Mouse (Mus musculus) MEL (cell line): ENCODE results near the gene Hoxc4. TPM values are rescaled to one million over a fixed set of nuclear protein-coding genes. Genes with fewer than 3 reads are reported as not detected.

ENCODE experiments used
- DNase-seq: peaks from one replicate; pipeline ENCODE4 v3.0.0; 2011; ENCODE audit warnings: low read depth, low spot score
- H3K27ac ChIP-seq: 2 replicates; pipeline ENCODE4 v1.5.1; 2012; ENCODE audit warnings: low read depth, mild to moderate bottlenecking, control low read depth, low read length, moderate library complexity; ENCODE audit not compliant: control insufficient read depth
- H3K27me3 ChIP-seq, 2 experiments: fragments of 150-350 bp in 1 of 2; sonication (generic) in 1 of 2; 2 replicates each; pipeline ENCODE4 v1.6.1; 2012; ENCODE audit warnings: low read length in 2 of 2, mild to moderate bottlenecking in 2 of 2, improper control_type of control experiment in 1 of 2, moderate library complexity in 1 of 2; ENCODE audit not compliant: insufficient read depth in 2 of 2, control insufficient read depth in 1 of 2
- H3K36me3 ChIP-seq, 2 experiments: 2 replicates each; pipeline ENCODE4 v1.6.1; 2012 to 2014; ENCODE audit warnings: low read length in 2 of 2, improper control_type of control experiment in 1 of 2, inconsistent platforms in 1 of 2, mild to moderate bottlenecking in 1 of 2; ENCODE audit not compliant: insufficient read depth in 2 of 2, control insufficient read depth in 1 of 2
- H3K4me1 ChIP-seq, 2 experiments: fragments of 150-350 bp in 1 of 2; sonication (generic) in 1 of 2; 2 replicates each; pipeline ENCODE4 v1.6.1; 2012; ENCODE audit warnings: low read length in 2 of 2, improper control_type of control experiment in 1 of 2, mild to moderate bottlenecking in 1 of 2; ENCODE audit not compliant: insufficient read depth in 2 of 2, control insufficient read depth in 1 of 2
- H3K4me3 ChIP-seq, 2 experiments: fragments of 150-350 bp in 1 of 2; sonication (generic) in 1 of 2; 2 replicates each; pipeline ENCODE4 v1.5.1; 2012; ENCODE audit warnings: low read depth in 2 of 2, low read length in 2 of 2, mild to moderate bottlenecking in 2 of 2, moderate library complexity in 2 of 2, control low read depth in 1 of 2, improper control_type of control experiment in 1 of 2; ENCODE audit not compliant: control insufficient read depth in 1 of 2, insufficient read depth in 1 of 2
- H3K79me2 ChIP-seq: 2 replicates; pipeline ENCODE4 v1.6.1; 2012; ENCODE audit warnings: mild to moderate bottlenecking, low read length, moderate library complexity; ENCODE audit not compliant: control insufficient read depth, poor library complexity, insufficient read depth
- H3K9ac ChIP-seq: 2 replicates; pipeline ENCODE4 v1.6.1; 2012; ENCODE audit warnings: low read depth, mild to moderate bottlenecking, control low read depth, low read length, moderate library complexity; ENCODE audit not compliant: control insufficient read depth, poor library complexity, severe bottlenecking
- H3K9me3 ChIP-seq: fragments of 150-350 bp; sonication (generic); replicated peaks from 2 replicates; pipeline ENCODE4 v1.6.1; 2012; ENCODE audit warnings: mild to moderate bottlenecking, low read length, improper control_type of control experiment, moderate library complexity; ENCODE audit not compliant: insufficient read depth
- ELF1 ChIP-seq: IDR thresholded peaks from 2 replicates; pipeline ENCODE4 v1.6.1; 2014; ENCODE audit warnings: low read depth, mild to moderate bottlenecking, inconsistent platforms, low read length, improper control_type of control experiment, moderate library complexity
- EP300 ChIP-seq, 2 experiments: IDR thresholded peaks; 2 replicates each; pipeline ENCODE4 v1.6.1; 2011; ENCODE audit warnings: improper control_type of control experiment in 2 of 2, low read length in 2 of 2, low read depth in 1 of 2, mild to moderate bottlenecking in 1 of 2
- ETS1 ChIP-seq: IDR thresholded peaks from 2 replicates; pipeline ENCODE4 v1.6.1; 2012; ENCODE audit warnings: low read depth, mild to moderate bottlenecking, inconsistent platforms, low read length, improper control_type of control experiment, moderate library complexity
- JUND ChIP-seq: IDR thresholded peaks from 2 replicates; pipeline ENCODE4 v1.6.1; 2011; ENCODE audit warnings: low read depth, mild to moderate bottlenecking, improper control_type of control experiment, low read length
- KAT2A ChIP-seq: conservative IDR thresholded peaks from 2 replicates; pipeline ENCODE4 v1.6.1; 2012; ENCODE audit warnings: low read depth, low read length, improper control_type of control experiment, inconsistent platforms
- MAZ ChIP-seq: IDR thresholded peaks from 2 replicates; pipeline ENCODE4 v1.6.1; 2012; ENCODE audit warnings: low read depth, mild to moderate bottlenecking, inconsistent platforms, low read length, improper control_type of control experiment
- MEF2A ChIP-seq: IDR thresholded peaks from 2 replicates; pipeline ENCODE4 v1.6.1; 2014; ENCODE audit warnings: low read depth, mild to moderate bottlenecking, inconsistent platforms, low read length, improper control_type of control experiment; ENCODE audit not compliant: poor library complexity, insufficient replicate concordance, severe bottlenecking; ENCODE audit errors: extremely low read depth
- MXI1 ChIP-seq: IDR thresholded peaks from 2 replicates; pipeline ENCODE4 v1.6.1; 2011; ENCODE audit warnings: mild to moderate bottlenecking, low read depth, low read length, improper control_type of control experiment
- MYC ChIP-seq: IDR thresholded peaks from 2 replicates; pipeline ENCODE4 v1.6.1; 2011; ENCODE audit warnings: low read depth, mild to moderate bottlenecking, low read length, improper control_type of control experiment, moderate library complexity
- NELFE ChIP-seq: IDR thresholded peaks from 2 replicates; pipeline ENCODE4 v1.6.1; 2011; ENCODE audit warnings: low read depth, low read length, improper control_type of control experiment
- POLR2A ChIP-seq, 2 experiments: IDR thresholded peaks; 2 replicates each; pipeline ENCODE4 v1.6.1; 2011 to 2012; ENCODE audit warnings: low read length in 2 of 2, mild to moderate bottlenecking in 2 of 2, control low read depth in 1 of 2, improper control_type of control experiment in 1 of 2, low read depth in 1 of 2, moderate library complexity in 1 of 2; ENCODE audit not compliant: control insufficient read depth in 1 of 2, insufficient read depth in 1 of 2, poor library complexity in 1 of 2
- POLR2AphosphoS2 ChIP-seq: IDR thresholded peaks from 2 replicates; pipeline ENCODE4 v1.6.1; 2011; ENCODE audit warnings: low read length, improper control_type of control experiment
- RCOR1 ChIP-seq: IDR thresholded peaks from 2 replicates; pipeline ENCODE4 v1.6.1; 2012; ENCODE audit warnings: low read depth, mild to moderate bottlenecking, inconsistent platforms, low read length, improper control_type of control experiment
- SIN3A ChIP-seq: IDR thresholded peaks from 2 replicates; pipeline ENCODE4 v1.6.1; 2012; ENCODE audit warnings: low read length, improper control_type of control experiment, inconsistent platforms
- SMC3 ChIP-seq: IDR thresholded peaks from 2 replicates; pipeline ENCODE4 v1.6.1; 2011; ENCODE audit warnings: low read depth, low read length, improper control_type of control experiment
- TAL1 ChIP-seq: IDR thresholded peaks from 2 replicates; pipeline ENCODE4 v1.6.1; 2012; ENCODE audit warnings: mild to moderate bottlenecking, inconsistent platforms, low read length, moderate library complexity, mixed read lengths
- TBP ChIP-seq: IDR thresholded peaks from 2 replicates; pipeline ENCODE4 v1.8.0; 2011; ENCODE audit warnings: low read depth, low read length, improper control_type of control experiment
- UBTF ChIP-seq: IDR thresholded peaks from 2 replicates; pipeline ENCODE4 v1.6.1; 2012; ENCODE audit warnings: low read depth, mild to moderate bottlenecking, inconsistent platforms, low read length, improper control_type of control experiment, moderate library complexity, borderline replicate concordance; ENCODE audit not compliant: insufficient read depth
- USF1 ChIP-seq: IDR thresholded peaks from 2 replicates; pipeline ENCODE4 v1.6.1; 2014; ENCODE audit warnings: low read depth, mild to moderate bottlenecking, inconsistent platforms, low read length, improper control_type of control experiment, moderate library complexity
- ZMIZ1 ChIP-seq: IDR thresholded peaks from 2 replicates; pipeline ENCODE4 v1.6.1; 2012; ENCODE audit warnings: low read depth, mild to moderate bottlenecking, inconsistent platforms, low read length, improper control_type of control experiment, moderate library complexity
- polyA plus RNA-seq, 2 experiments: library from polyadenylated mRNA; stranded (reverse) in 1 of 2; unstranded in 1 of 2; fragments of >175 nt in 1 of 2; fragments of >200 nt in 1 of 2; gene quantifications; 2 replicates each; pipeline versions ENCODE4 v1.2.1 to v1.2.4; 2012; ENCODE audit warnings: low replicate concordance in 2 of 2, low read depth in 1 of 2; ENCODE audit not compliant: insufficient read length in 2 of 2, insufficient read depth in 1 of 2, missing spikeins in 1 of 2
- total RNA-seq: library from RNA; depleted of rRNA; stranded (reverse); fragments of 300-350 nt; gene quantifications from 2 replicates; pipeline ENCODE4 v1.2.3, GENCODE M21; 2012

Hoxc4 gene
- total and polyA plus RNA-seq, 3 experiments = 2.6 to 9.4 TPM; not detected in 1

- H3K4me1 ChIP-seq = peaks cover 2 to 4% of the 10 kb centered on the region in 2 experiments
- peaks cover 0 to 8% of the 10 kb centered on the region in 2 experiments; a peak in 2 of 4 replicates for H3K36me3 ChIP-seq
- TF ChIP-seq TBP = no peak
- TF ChIP-seq SMC3 = no peak
- no peak for TF ChIP-seq ELF1
- no peak for TF ChIP-seq USF1
- TF ChIP-seq KAT2A = no peak
- no peak for TF ChIP-seq MEF2A
- TF ChIP-seq POLR2A (IDR thresholded peaks at IDR 0.05; ENCODE audit: control insufficient read depth in 1 of 2, insufficient read depth in 1 of 2, low read depth in 1 of 2, low read length in 2 of 2, poor library complexity in 1 of 2) = no peak
- no peak for TF ChIP-seq NELFE
- no peak for TF ChIP-seq MXI1
- no peak overlapping the region for H3K27ac ChIP-seq
- DNase-seq = no peak
- no peaks in the 10 kb centered on the region for H3K9me3 ChIP-seq
- H3K27me3 ChIP-seq = no peaks in the 10 kb centered on the region
- H3K4me3 ChIP-seq = no peak overlapping the region
- H3K79me2 ChIP-seq = no peaks in the 10 kb centered on the region
- no peak overlapping the region for H3K9ac ChIP-seq
These were observed 32.9 kb downstream of the Hoxc4 start for GRCm38 (mm10) chr15:103051670-103052069.

GRCm38 (mm10) chr15:103053210-103053609 lies 34.5 kb downstream of the Hoxc4 start:
- Histone ChIP-seq H3K4me3 (no peak overlapping the region), H3K27me3 (no peaks in the 10 kb centered on the region), H3K9ac (no peak overlapping the region), H3K4me1 (peaks cover 2 to 4% of the 10 kb centered on the region in 2 experiments), H3K9me3 (no peaks in the 10 kb centered on the region), H3K36me3 (peaks cover 0 to 8% of the 10 kb centered on the region in 2 experiments; a peak in 2 of 4 replicates), H3K27ac (no peak overlapping the region), H3K79me2 (no peaks in the 10 kb centered on the region)
- TF ChIP-seq ETS1 (peak; percentile 38; the same call in 1 of the 2 replicates), SIN3A (0 out of 2 replicates have a peak, but pooled peaks have one; percentile 22), TAL1 (no peak), JUND (no peak), ELF1 (no peak), MXI1 (no peak), USF1 (no peak), NELFE (no peak), ZMIZ1 (no peak), RCOR1 (0 out of 2 replicates have a peak, but pooled peaks have one; percentile 58), TBP (peak; percentile 93), KAT2A (no peak), EP300 (IDR thresholded peaks at IDR 0.05; ENCODE audit: low read depth in 1 of 2, low read length in 2 of 2) (peak; percentile 26 to 65; a peak in 3 of 4 replicates), POLR2AphosphoS2 (no peak), MYC (no peak), MAZ (no peak), UBTF (peak; percentile 91)
- peak; percentile 73 for DNase-seq
